Mouse (Mus musculus) cerebellum, adult 11 months (tissue): Measurements from ENCODE around the gene Cbarp.

ENCODE experiments used
- DNase-seq: peaks from one replicate; pipeline ENCODE4 v3.0.0; 2022

Cbarp gene

GRCm38 (mm10) chr10:80140666-80141035, at the start of gene Cbarp:
Gene Cbarp, minus strand, starts transcription at chr10:80140835.
- DNase-seq, result no peak

GRCm38 (mm10) chr10:80189999-80190398, 49.4 kb upstream of the Cbarp start:
- no peak for DNase-seq

GRCm38 (mm10) chr10:80188453-80189024, 47.9 kb upstream of the Cbarp start:
- no peak for DNase-seq

- no peak for DNase-seq
Observed at GRCm38 (mm10) chr10:80187739-80188138, 47.1 kb upstream of the Cbarp start.

GRCm38 (mm10) chr10:80186649-80187048, 46.0 kb upstream of the Cbarp start:
- DNase-seq, result no peak

- no peak for DNase-seq
Observed at GRCm38 (mm10) chr10:80182547-80182946, 41.9 kb upstream of the Cbarp start.

GRCm38 (mm10) chr10:80180823-80181222, 40.2 kb upstream of the Cbarp start:
- DNase-seq, result no peak

- no peak for DNase-seq
Observed at GRCm38 (mm10) chr10:80180288-80180687, 39.7 kb upstream of the Cbarp start.

- peak; percentile 50 for DNase-seq
Observed at GRCm38 (mm10) chr10:80179068-80180051, 38.7 kb upstream of the Cbarp start, which contains the start of gene Efna2. Gene Efna2, plus strand, starts transcription at chr10:80179482.

GRCm38 (mm10) chr10:80177441-80178279, 37.0 kb upstream of the Cbarp start:
- no peak for DNase-seq

- no peak for DNase-seq
Observed at GRCm38 (mm10) chr10:80176270-80176834, 35.7 kb upstream of the Cbarp start.

GRCm38 (mm10) chr10:80175536-80176269, 35.1 kb upstream of the Cbarp start:
- peak; percentile 40 for DNase-seq

GRCm38 (mm10) chr10:80174705-80175104, 34.1 kb upstream of the Cbarp start:
- peak; percentile 36 for DNase-seq

GRCm38 (mm10) chr10:80173955-80174640, 33.5 kb upstream of the Cbarp start:
- peak; percentile 41 for DNase-seq

- DNase-seq, result no peak
Observed at GRCm38 (mm10) chr10:80173358-80173757, 32.7 kb upstream of the Cbarp start.

GRCm38 (mm10) chr10:80172527-80173292, 32.1 kb upstream of the Cbarp start, which contains the start of gene 1600002K03Rik:
Gene 1600002K03Rik, plus strand, starts transcription at chr10:80172944.
- DNase-seq, result peak; percentile 83

- DNase-seq, result peak; percentile 41
Observed at GRCm38 (mm10) chr10:80171760-80172526, 31.3 kb upstream of the Cbarp start.

- DNase-seq, result peak; percentile 38
Observed at GRCm38 (mm10) chr10:80171252-80171651, 30.6 kb upstream of the Cbarp start.

GRCm38 (mm10) chr10:80170601-80171021, 30.0 kb upstream of the Cbarp start:
- DNase-seq, result peak; percentile 48

- peak; percentile 45 for DNase-seq
Observed at GRCm38 (mm10) chr10:80170052-80170451, 29.4 kb upstream of the Cbarp start.
